Mouse (Mus musculus): Measurements from ENCODE around the gene Atp6v1b1. TPM values are rescaled to one million over a fixed set of nuclear protein-coding genes. Genes with fewer than 3 reads are reported as not detected.

Atp6v1b1 gene
- polyA plus RNA-seq, 1 experiment from 2014 or later = not detected

DNA sequence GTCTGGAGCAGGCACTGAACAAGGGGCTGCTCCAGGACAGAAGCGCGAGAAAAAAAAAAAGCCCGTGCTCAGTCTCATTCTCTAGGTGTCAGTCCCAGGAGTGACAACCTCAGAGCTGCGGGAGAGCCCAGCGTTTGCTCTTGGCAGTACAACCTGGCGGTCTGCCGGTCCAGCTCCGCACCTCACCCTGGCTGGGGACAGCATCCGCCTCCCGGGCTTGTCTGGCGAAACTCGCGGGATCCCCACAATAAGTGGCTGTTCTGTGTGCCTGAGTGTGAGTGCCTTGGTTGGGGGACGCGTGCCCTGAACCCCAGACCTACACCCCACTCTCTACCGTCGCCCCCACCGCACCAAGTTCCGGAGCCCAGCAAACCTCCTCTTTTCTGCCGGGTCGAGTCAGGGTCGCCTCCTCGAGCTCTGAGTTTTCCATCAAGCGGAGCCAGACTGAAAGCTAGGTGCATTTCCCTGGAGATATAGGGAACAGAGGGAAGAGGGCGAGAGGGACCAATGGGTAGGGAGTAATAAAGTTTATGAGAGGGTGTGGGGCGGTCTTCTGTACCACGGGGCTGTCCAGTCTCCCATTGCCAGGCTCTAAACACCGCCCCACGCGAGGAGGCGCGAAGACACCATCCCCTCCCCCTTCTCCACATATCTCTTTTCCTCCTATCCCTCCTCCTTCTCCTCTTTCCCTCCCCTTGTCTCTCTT is 32.3 kb upstream of the Atp6v1b1 start:
- H3K36me3 ChIP-seq (ENCODE audit: control insufficient read depth, insufficient read depth) = no peaks in the 10 kb centered on the region
- no peak overlapping the region for H3K9ac ChIP-seq (ENCODE audit: low read depth, low read length)
- H3K4me3 ChIP-seq (ENCODE audit: low read depth, low read length) = peak overlapping the region; percentile 40
- 1% methylated on average over 32 of the region's 32 CpGs for WGBS
- peak; percentile 51 for ATAC-seq
- H3K4me1 ChIP-seq (replicated peaks; ENCODE audit: control insufficient read depth, insufficient read depth, low read length) = no peaks in the 10 kb centered on the region
- TF ChIP-seq CTCF (IDR thresholded peaks at IDR 0.05; ENCODE audit: low read depth) = no peak
- no peaks in the 10 kb centered on the region for H3K9me3 ChIP-seq (ENCODE audit: control insufficient read depth)
- peaks cover 99% of the 10 kb centered on the region for H3K27me3 ChIP-seq (replicated peaks; ENCODE audit: control insufficient read depth, insufficient read depth, low read length)
- H3K27ac ChIP-seq (ENCODE audit: low read depth, low read length) = no peak overlapping the region
- peak overlapping the region; percentile 69 for H3K4me2 ChIP-seq (replicated peaks; ENCODE audit: low read depth)

DNA sequence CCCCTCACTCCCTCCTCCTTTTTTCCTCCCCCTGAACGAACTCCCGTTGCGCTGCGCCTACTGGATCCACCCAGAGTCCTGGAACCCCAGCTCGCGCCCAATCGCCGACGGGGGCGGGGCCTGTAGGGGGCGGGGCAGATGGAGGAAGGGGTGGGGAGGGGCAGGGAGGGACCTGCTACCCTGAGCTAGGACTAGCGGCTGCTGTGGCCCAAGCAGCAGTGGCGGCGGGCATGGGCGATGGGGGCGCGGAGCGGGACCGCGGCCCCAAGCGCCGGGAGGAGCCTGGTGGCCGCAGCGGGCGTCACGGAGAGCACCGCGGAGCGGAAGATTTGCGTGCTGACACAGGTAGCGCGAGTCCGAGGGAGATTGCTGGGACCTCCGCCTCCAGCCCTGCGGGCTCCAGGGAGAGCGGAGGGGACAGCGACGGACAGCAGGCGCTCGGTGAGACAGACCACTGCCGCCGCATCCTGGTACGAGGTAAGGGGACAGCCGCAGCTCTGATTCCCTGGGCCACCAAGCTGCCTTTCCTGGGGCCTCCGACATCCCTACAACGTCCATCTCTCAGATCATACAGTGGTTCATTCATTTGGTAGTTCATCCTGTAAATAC is 31.6 kb upstream of the Atp6v1b1 start, which contains the start of gene Vax2:
Vax2 (plus strand) TSS at position 198 of the 609 bp plus-strand sequence.
- peaks cover 99% of the 10 kb centered on the region for H3K27me3 ChIP-seq (replicated peaks; ENCODE audit: control insufficient read depth, insufficient read depth, low read length)
- peak within 1 kb of the TSS; percentile 40 for H3K4me3 ChIP-seq (ENCODE audit: low read depth, low read length)
- no peaks in the 10 kb centered on the region for H3K4me1 ChIP-seq (replicated peaks; ENCODE audit: control insufficient read depth, insufficient read depth, low read length)
- no peak within 1 kb of the TSS for H3K9ac ChIP-seq (ENCODE audit: low read depth, low read length)
- no peak within 1 kb of the TSS for H3K27ac ChIP-seq (ENCODE audit: low read depth, low read length)
- no peaks in the 10 kb centered on the region for H3K36me3 ChIP-seq (ENCODE audit: control insufficient read depth, insufficient read depth)
- peak within 1 kb of the TSS; percentile 69 for H3K4me2 ChIP-seq (replicated peaks; ENCODE audit: low read depth)
- no peaks in the 10 kb centered on the region for H3K9me3 ChIP-seq (ENCODE audit: control insufficient read depth)
- TF ChIP-seq CTCF (IDR thresholded peaks at IDR 0.05; ENCODE audit: low read depth) = no peak
- under 1% methylated on average over 44 of the region's 46 CpGs for whole genome bisulfite sequencing
- peak; percentile 41; the same call in 1 of the 2 replicates for ATAC-seq

DNA sequence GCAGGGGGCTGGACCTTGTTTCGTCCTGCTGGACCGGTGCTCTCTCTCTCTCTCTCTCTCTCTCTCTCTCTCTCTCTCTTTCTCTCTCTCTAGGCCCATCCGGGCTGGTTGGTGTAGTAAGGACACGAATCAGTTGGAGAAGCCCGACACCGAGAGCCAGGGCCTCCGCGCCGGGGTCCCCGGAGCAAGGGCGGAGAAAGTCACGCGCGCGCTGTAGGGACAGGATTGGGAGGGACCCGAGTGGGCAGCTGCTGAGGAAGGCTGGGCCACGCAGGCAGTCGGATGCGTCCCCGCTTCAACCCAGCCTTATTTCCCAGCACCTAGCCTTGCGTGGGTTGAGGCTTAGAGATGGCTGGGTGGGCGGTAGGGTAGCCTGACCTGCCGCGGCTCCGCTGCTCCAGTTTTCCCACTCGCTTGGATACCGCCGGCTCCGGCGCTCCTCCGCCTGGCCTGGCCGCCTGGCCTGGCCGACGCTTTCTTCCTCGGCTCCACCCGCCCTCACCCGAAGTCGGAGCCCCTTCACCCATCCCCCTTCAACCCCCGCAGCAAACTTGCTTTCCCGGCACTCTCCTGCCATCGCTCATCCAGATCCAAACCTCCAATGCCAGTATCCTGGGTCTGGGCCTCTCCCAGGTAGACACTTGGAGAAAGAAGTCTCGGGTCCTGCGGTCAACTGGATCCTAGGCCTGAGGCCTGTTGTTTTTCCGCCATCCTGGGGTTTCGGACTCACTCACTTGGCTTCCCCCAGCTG is 30.9 kb upstream of the Atp6v1b1 start:
- Histone ChIP-seq H3K4me2 (replicated peaks; ENCODE audit: low read depth) (peak overlapping the region; percentile 69), H3K27ac (ENCODE audit: low read depth, low read length) (no peak overlapping the region), H3K9ac (ENCODE audit: low read depth, low read length) (no peak overlapping the region), H3K27me3 (replicated peaks; ENCODE audit: control insufficient read depth, insufficient read depth, low read length) (peaks cover 98% of the 10 kb centered on the region), H3K4me3 (ENCODE audit: low read depth, low read length) (peak overlapping the region; percentile 40), H3K9me3 (ENCODE audit: control insufficient read depth) (no peaks in the 10 kb centered on the region), H3K36me3 (ENCODE audit: control insufficient read depth, insufficient read depth) (no peaks in the 10 kb centered on the region), H3K4me1 (replicated peaks; ENCODE audit: control insufficient read depth, insufficient read depth, low read length) (no peaks in the 10 kb centered on the region)
- no peak for TF ChIP-seq CTCF (IDR thresholded peaks at IDR 0.05; ENCODE audit: low read depth)
- 4% methylated on average over 45 of the region's 45 CpGs for WGBS
- no peak for ATAC-seq

DNA sequence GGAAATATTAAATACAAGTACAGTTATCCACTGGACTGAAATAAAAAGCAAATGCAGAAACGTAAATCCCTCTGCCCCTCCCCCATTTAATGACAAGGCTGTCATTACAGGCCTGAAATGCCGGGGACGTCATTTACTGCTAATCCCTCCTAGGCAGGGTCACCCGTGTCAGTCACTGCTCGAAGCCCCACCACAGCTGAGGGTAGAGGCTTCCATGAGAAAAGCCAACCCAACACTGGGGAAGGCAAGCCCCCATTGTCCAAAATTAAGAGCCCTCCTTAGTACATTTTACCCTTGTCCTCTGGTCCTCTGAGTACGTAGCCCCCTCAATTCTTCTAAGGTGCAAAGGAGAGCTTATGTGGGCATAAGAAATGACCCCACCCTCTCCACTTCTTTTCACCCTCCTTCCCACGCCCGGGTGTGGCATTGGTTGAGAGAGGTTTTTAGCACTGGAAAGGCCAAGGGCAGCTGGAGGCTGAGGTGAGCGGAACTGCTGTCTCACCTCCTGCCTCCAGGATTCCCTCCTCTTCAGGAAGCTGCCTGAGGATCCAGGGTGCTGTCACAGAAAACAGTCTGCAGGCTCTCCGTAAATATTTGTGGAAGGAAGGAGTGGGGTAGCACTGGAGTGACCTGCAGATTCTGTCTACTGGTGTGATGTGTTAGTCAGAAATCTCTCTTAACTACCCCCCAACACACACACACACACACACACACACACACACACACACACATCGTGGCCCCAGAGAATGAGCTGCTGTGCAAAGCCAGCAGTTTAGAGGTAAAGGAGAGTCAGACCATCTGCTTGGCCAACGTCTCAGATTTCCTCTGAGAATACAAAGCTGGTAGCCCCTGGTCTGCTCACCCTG is 29.3 kb upstream of the Atp6v1b1 start:
- Histone ChIP-seq H3K4me2 (replicated peaks; ENCODE audit: low read depth) (no peak overlapping the region), H3K36me3 (ENCODE audit: control insufficient read depth, insufficient read depth) (no peaks in the 10 kb centered on the region), H3K9me3 (ENCODE audit: control insufficient read depth) (no peaks in the 10 kb centered on the region), H3K27ac (ENCODE audit: low read depth, low read length) (no peak overlapping the region), H3K27me3 (replicated peaks; ENCODE audit: control insufficient read depth, insufficient read depth, low read length) (peaks cover 98% of the 10 kb centered on the region), H3K4me1 (replicated peaks; ENCODE audit: control insufficient read depth, insufficient read depth, low read length) (no peaks in the 10 kb centered on the region), H3K9ac (ENCODE audit: low read depth, low read length) (no peak overlapping the region), H3K4me3 (ENCODE audit: low read depth, low read length) (no peak overlapping the region)
- ATAC-seq = no peak
- 8% methylated on average over 12 of the region's 12 CpGs for WGBS
- TF ChIP-seq CTCF (IDR thresholded peaks at IDR 0.05; ENCODE audit: low read depth) = no peak

GRCm38 (mm10) chr6:83714221-83715123 is 28.3 kb upstream of the Atp6v1b1 start:
- Histone ChIP-seq H3K4me1 (replicated peaks; ENCODE audit: control insufficient read depth, insufficient read depth, low read length) (no peaks in the 10 kb centered on the region), H3K36me3 (ENCODE audit: control insufficient read depth, insufficient read depth) (no peaks in the 10 kb centered on the region), H3K9me3 (ENCODE audit: control insufficient read depth) (no peaks in the 10 kb centered on the region), H3K9ac (ENCODE audit: low read depth, low read length) (no peak overlapping the region), H3K4me3 (ENCODE audit: low read depth, low read length) (0 out of 2 replicates have a peak overlapping the region, but pooled peaks have one; percentile 7), H3K4me2 (replicated peaks; ENCODE audit: low read depth) (no peak overlapping the region), H3K27me3 (replicated peaks; ENCODE audit: control insufficient read depth, insufficient read depth, low read length) (peaks cover 98% of the 10 kb centered on the region), H3K27ac (ENCODE audit: low read depth, low read length) (no peak overlapping the region)
- WGBS = 2% methylated on average over 34 of the region's 34 CpGs
- ATAC-seq = no peak
- TF ChIP-seq CTCF (IDR thresholded peaks at IDR 0.05; ENCODE audit: low read depth) = no peak
